Mouse (Mus musculus) T-helper 2 cell (primary cell): ENCODE results near the gene Rab12.

ENCODE experiments used
- in situ Hi-C: fragments of 300-600 bp; cut with MboI, MseI; formaldehyde crosslinking; loops from one replicate; pipeline ENCODE4 v1.15.1; 2025; ENCODE audit warnings: high pct_unique_total_duplicates

Rab12 gene

GRCm38 (mm10) chr17:66448421-66449405 lies 70.8 kb downstream of the Rab12 start:
- in situ Hi-C loops: no loop called here

- in situ Hi-C loops: no loop called here
These were observed 71.6 kb downstream of the Rab12 start for GRCm38 (mm10) chr17:66447978-66448377.

- in situ Hi-C loops: no loop called here
These were observed 72.6 kb downstream of the Rab12 start for GRCm38 (mm10) chr17:66447007-66447312.

- in situ Hi-C loops: no loop called here
These were observed 73.1 kb downstream of the Rab12 start for GRCm38 (mm10) chr17:66446196-66447006.
